Mouse (Mus musculus): Measurements from ENCODE around the gene Hao1.

- no peak for TF ChIP-seq ELF1 (IDR thresholded peaks at IDR 0.05; ENCODE audit: low read depth, low read length)
- TF ChIP-seq SIN3A (IDR thresholded peaks at IDR 0.05; ENCODE audit: low read length): no peak
- no peak for TF ChIP-seq CTCF (IDR thresholded peaks at IDR 0.05 in 2 of 3, conservative IDR thresholded peaks at IDR 0.05 in 1 of 3; ENCODE audit: control insufficient read depth in 1 of 3, insufficient read depth in 1 of 3, low read depth in 2 of 3, low read length in 3 of 3, poor library complexity in 1 of 3, severe bottlenecking in 1 of 3)
Measured at GRCm38 (mm10) chr2:134498450-134498849, 55.7 kb downstream of the Hao1 start.
